Mouse (Mus musculus): Measurements from ENCODE around the gene Dnhd1.

- TF ChIP-seq GATA1 (IDR thresholded peaks at IDR 0.05; ENCODE audit: low read length) (no peak), TAL1 (IDR thresholded peaks at IDR 0.05; ENCODE audit: low read length) (no peak)
Measured at GRCm38 (mm10) chr7:105762517-105763270, 112.1 kb downstream of the Dnhd1 start.
